Mouse (Mus musculus) cerebellum, adult 2 months (tissue): ENCODE data around the gene Snw1. TPM values are rescaled to one million over a fixed set of nuclear protein-coding genes. Genes with fewer than 3 reads are reported as not detected.

ENCODE experiments used
- DNase-seq, 2 experiments: peaks; one replicate each; pipeline ENCODE4 v3.0.0; 2021
- H3K27ac ChIP-seq: fragments of 200-500 bp; 2 replicates; pipeline ENCODE4 v1.5.1; 2012; ENCODE audit warnings: low read length, control low read depth, inconsistent platforms; ENCODE audit not compliant: insufficient read depth
- H3K27me3 ChIP-seq: fragments of 200-500 bp; 2 replicates; pipeline ENCODE4 v1.6.1; 2012; ENCODE audit warnings: inconsistent platforms, mild to moderate bottlenecking, low read length, moderate library complexity; ENCODE audit not compliant: control insufficient read depth, insufficient read depth
- H3K4me1 ChIP-seq: fragments of 200-500 bp; 2 replicates; pipeline ENCODE4 v1.6.1; 2011; ENCODE audit warnings: low read length; ENCODE audit not compliant: control insufficient read depth, insufficient read depth
- H3K4me3 ChIP-seq: fragments of 200-500 bp; replicated peaks from 2 replicates; pipeline ENCODE3; 2011; ENCODE audit warnings: mild to moderate bottlenecking, low read depth, low read length, control low read depth; ENCODE audit not compliant: insufficient read depth
- CTCF ChIP-seq: fragments of 200-500 bp; IDR thresholded peaks from 2 replicates; pipeline ENCODE4 v1.5.1; 2011; ENCODE audit warnings: low read depth, mild to moderate bottlenecking, control low read depth, low read length, moderate library complexity, borderline replicate concordance; ENCODE audit not compliant: insufficient read depth
- POLR2A ChIP-seq: fragments of 200-500 bp; IDR thresholded peaks from 2 replicates; pipeline ENCODE4 v1.6.1; 2011; ENCODE audit warnings: low read length, control low read depth, borderline replicate concordance; ENCODE audit not compliant: insufficient read depth
- WGBS: fragments of 180-500 bp; shearing (Covaris S2); methylation state at CpG from one replicate; pipeline ENCODE4 v1.1.7; 2018; 5-methylcytosine and 5-hydroxymethylcytosine counted together
- polyA plus RNA-seq: library from polyadenylated mRNA; depleted of rRNA; stranded (reverse); fragments of >200 nt; gene quantifications from 2 replicates; pipeline ENCODE4 v1.2.3, GENCODE M21; 2012; rRNA removed

The Snw1 gene
- polyA plus RNA-seq, 1 experiment: 46.3 TPM

DNA sequence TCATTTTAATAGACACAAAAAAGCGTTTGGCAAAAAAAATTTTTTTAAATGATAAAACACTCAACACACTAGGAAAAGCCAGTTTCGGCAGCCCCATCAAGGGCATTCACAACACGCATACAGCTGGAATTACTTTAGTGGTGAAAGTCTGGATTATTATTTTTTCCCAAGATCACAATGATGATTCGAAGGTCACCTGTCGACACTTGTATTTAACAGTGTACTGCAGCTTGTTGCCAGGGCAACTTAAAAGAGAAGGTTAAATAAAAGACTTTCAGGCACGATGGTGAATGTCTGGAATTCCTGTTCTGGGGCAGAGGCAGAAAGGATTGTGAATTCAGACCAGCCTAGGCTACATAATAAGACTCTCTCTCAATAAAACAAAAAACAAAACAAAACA is 70.2 kb downstream of the Snw1 start:
- no peak for TF ChIP-seq POLR2A
- no peak for TF ChIP-seq CTCF
- H3K27ac ChIP-seq: no peak overlapping the region
- DNase-seq: no peak
- 63% methylated on average over 6 of the region's 6 CpGs for WGBS
- H3K27me3 ChIP-seq: no peaks in the 10 kb centered on the region
- no peak overlapping the region for H3K4me3 ChIP-seq
- no peaks in the 10 kb centered on the region for H3K4me1 ChIP-seq

DNA sequence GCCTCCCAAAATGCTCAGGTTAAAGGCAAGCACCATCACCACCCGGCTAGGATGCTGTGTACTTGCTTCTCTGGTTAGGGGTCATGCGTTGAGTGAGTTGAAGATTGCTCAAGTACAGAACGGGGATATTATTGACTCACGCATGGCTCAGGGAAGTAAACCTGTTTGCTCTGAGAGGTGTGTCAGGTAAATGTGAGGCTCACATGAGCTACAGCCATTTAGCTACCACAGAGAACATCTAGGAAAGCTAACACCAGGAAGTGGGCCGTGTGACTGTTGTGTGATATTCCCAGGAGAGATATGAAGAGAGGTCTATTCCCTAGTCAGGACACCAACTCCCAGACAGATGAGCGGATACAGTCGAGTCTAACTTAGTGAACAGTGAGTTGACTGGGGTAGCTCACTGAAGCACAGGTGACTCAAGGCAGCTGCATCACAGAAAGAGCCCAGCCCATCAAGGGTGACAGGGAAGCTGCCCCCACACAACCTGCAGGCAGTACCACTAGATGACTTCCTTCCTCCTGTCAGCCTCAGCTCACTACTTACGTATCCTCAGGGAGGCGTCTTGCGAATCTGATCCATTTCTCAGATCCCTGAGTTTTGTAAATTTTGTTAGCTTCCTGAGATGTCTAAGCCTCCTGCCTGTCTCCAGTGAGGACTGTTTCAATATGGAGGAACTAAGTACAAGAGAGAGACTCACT is 72.8 kb downstream of the Snw1 start:
- WGBS: 87% methylated on average over 10 of the region's 10 CpGs
- no peak for TF ChIP-seq POLR2A
- TF ChIP-seq CTCF: no peak
- Histone ChIP-seq H3K27ac (no peak overlapping the region), H3K4me3 (no peak overlapping the region), H3K4me1 (no peaks in the 10 kb centered on the region), H3K27me3 (no peaks in the 10 kb centered on the region)
- no peak for DNase-seq

Other genes with a start within 250 kb of the Snw1 start
- 1.5 and 2.0 TPM in 2 replicates for gene Noxred1, start 233.5 kb downstream of the Snw1 start, polyA plus RNA-seq
- 58.2 and 60.3 TPM in 2 replicates for gene Vipas39, start 206.0 kb downstream of the Snw1 start, polyA plus RNA-seq
- 238 and 246 TPM in 2 replicates for gene Ahsa1, start 205.8 kb downstream of the Snw1 start, polyA plus RNA-seq
- 0.21 and 0.26 TPM in 2 replicates for gene Ism2, start 172.6 kb downstream of the Snw1 start, polyA plus RNA-seq
- 23.3 and 25.2 TPM in 2 replicates for gene Sptlc2, start 83.9 kb downstream of the Snw1 start, polyA plus RNA-seq
- 82.7 and 86.7 TPM in 2 replicates for gene Slirp, start 28.4 kb downstream of the Snw1 start, polyA plus RNA-seq
- 18.3 and 22.0 TPM in 2 replicates for gene Alkbh1, start 28.3 kb downstream of the Snw1 start, polyA plus RNA-seq
- not detected in 2 replicates for gene Gm5788, start 22.4 kb upstream of the Snw1 start, polyA plus RNA-seq
- not detected in 2 replicates for gene Gm8300, start 42.0 kb upstream of the Snw1 start, polyA plus RNA-seq
- not detected in 2 replicates for gene Oog1, start 130.4 kb upstream of the Snw1 start, polyA plus RNA-seq
- gene Gm4027, start 146.6 kb upstream of the Snw1 start, polyA plus RNA-seq: not detected in 2 replicates
- not detected in 2 replicates for gene Gm16381, start 172.3 kb upstream of the Snw1 start, polyA plus RNA-seq